Mouse (Mus musculus): ENCODE measurements at regions not wholly inside any gene's neighbourhood (a gene's known extent, or its start where the extent isn't known, plus 50 kb on each side); places are given as distances from the start of the nearest gene placed in this dataset.

DNA sequence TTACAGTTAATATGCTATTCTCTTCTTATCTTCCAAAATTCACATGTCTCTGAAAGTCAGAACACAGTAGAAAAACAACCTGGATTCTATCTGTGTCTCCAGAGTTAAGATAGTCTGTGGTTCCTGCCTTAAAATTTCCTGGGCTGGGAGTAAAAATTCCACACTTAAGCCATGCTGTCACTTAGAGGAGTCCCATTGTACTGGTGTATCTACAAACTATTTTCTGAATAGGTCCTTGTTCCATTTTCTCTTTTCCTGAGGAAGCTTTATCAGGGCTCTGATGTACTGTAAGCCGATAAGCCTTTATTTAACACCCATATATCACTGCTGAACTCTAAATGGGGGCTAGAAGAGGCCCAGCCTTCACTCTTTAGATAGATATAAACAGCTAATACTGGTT, 1171.1 kb downstream of the Efnb2 start:
- DNase-seq (ENCODE audit: extremely low spot score, low read depth, low spot score): no peak

DNA sequence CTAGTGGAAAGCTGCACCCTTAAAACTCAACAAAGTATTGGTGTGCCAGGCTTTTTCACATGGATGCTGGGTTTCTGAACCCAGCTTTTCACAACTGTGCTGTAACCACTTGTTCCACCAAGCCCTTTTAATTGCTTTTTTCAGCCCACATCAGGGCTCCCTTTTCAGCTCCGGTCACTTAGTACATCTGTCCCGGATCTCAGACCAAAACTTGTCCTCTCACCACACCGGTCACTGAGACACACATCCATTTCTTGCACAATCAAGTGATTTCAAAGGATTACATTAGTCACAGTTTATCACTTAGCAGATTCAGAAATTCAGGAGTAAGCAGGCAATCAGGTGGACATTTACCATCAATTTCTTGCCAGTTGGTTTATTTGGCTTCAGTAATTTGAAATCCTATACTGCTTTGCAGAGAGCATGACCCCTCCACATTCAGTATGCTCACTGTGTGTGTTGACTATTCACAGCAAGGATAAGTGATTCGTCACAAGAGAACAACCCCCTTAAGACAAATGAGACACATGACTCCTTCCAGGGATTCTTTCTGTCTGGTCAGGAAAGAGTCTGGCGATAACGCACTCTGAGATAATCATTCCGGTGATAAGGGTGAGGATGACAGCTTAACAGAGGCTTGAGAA, 1188.8 kb downstream of the Efnb2 start:
- no peak for DNase-seq (ENCODE audit: extremely low spot score, low read depth, low spot score)

DNA sequence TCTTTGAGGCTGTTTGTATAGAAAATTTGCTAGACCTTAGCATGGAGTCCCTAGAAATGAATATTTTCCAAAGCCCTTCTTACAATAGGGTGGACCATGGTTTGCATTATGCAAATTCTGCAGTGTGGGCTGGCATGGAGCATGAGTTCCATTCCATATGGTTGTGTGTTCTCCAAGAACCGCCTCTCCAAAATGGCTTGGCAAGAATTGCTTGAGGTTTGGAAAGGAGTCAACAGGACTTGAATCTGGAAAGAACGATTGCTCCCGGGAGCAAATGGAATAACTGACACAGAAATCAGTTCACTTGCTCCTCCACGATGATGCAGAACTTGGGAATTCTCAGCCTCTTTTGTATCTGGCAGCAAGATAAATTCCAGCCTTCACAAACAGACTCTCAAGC, 1191.8 kb downstream of the Efnb2 start:
- DNase-seq (ENCODE audit: extremely low spot score, low read depth, low spot score): no peak

DNA sequence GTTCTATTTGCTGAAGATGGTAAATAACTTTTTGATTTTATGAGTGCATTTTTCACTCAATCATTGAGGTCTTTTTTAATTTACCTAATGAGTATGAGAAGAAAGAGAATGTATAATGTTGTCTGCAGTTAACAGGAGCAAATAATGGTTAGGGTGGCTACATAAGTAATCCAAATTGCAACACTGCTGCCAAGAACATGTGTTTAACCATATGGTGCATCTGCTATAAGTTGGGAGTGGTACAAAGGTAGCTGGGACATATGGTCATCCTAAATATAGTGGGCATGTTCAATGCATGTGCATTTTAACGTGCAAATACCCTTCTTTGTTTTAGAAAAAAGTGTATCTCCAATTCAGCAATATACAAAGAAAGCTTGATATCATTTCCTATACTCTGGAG, 1198.2 kb downstream of the Efnb2 start:
- no peak for DNase-seq (ENCODE audit: extremely low spot score, low read depth, low spot score)

DNA sequence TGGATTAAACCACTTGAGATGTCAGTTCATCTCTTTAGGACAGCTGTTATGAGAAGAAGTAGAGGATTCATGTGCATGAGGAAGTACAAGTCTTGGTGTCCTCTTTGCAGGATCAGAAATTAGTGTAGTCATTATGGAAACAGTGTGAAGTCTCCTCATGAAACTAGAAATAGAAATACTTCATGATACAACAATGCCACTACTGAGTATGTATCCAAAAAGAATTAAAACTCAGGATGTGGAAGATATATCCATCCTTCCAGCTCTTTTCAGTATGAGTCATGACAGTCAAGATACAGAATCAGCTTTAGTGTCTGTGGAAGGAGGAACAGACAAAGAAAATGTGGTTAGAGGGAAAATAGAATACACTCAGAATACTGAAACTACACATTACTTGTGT, 1211.7 kb downstream of the Efnb2 start:
- no peak for DNase-seq (ENCODE audit: extremely low spot score, low read depth, low spot score)

DNA sequence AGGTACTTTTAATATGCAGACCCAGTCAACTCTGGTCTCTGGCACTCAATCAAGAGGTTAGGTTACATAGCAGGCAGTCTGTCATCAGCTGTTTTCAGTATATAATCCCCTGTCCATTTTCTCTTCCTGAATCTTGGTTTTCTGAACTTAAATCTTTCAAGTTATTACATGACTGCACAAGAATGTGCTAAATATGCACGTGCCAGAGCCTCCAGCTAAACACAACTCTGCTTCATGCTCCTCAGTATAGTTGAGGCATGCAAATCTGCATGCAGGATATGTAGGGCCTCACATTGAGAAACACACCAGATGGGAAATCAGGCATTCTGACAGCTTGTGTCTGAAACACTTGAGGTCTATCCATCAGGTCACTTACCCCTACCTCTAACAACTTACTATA, 1214.0 kb downstream of the Efnb2 start:
- DNase-seq (ENCODE audit: extremely low spot score, low read depth, low spot score): no peak

DNA sequence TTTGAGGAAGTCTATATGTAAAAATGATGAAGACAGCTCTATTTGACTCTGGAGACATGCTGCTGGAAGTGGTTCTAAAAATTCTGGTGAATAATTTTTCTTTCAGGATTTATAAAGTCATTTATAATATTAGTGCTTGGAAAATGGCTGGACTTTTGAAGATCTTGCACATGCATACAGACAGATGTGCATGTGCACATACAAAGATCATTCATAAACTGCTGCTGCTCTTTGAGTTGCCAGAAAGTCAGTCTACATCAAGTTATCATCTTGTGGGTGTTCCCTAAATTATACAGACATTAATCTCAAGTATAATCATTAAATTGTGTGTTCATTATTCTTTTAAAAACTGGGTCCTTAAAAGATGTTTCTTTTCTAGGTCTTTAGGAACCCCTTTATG, 1220.2 kb downstream of the Efnb2 start:
- no peak for DNase-seq (ENCODE audit: extremely low spot score, low read depth, low spot score)

DNA sequence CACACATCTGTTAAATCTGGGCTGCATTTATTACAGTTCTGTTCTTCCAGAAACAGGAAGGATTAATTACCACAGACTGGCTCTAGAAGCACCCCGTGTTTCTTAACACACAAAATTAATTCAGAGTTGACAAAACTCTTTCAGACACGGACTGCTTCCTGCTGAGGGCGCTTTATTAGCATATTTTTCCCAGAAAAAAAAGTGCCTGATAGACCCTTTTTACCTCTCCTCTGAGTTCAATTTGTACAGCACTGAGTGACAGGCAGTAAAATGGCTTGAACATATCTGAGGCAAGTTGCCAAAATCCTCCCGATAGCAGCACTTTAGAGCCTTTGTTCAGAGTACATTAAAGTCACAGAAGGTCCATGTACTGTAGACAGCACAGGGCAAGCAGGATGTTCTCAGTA, 1220.8 kb downstream of the Efnb2 start:
- peak; percentile 28 for DNase-seq (ENCODE audit: extremely low spot score, low read depth, low spot score)

DNA sequence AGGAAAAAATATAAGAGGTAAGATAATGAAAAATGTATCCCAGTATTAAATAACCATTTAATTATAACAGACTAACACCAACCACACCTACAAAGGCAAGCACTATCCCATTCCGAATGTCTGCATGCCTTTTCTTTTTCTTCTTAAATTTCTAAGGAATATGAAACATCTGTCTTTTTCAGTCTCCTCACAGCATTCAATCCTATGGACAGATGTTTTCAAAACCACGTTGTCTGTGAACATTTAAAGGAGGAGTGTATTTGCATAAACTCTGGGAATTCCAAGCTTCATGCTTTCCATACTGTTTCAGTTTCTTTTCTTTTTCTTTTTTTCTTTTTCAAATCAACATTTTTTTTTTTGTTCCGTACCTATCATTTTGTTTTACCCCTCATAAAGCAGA, 1221.2 kb downstream of the Efnb2 start:
- DNase-seq (ENCODE audit: extremely low spot score, low read depth, low spot score): no peak

DNA sequence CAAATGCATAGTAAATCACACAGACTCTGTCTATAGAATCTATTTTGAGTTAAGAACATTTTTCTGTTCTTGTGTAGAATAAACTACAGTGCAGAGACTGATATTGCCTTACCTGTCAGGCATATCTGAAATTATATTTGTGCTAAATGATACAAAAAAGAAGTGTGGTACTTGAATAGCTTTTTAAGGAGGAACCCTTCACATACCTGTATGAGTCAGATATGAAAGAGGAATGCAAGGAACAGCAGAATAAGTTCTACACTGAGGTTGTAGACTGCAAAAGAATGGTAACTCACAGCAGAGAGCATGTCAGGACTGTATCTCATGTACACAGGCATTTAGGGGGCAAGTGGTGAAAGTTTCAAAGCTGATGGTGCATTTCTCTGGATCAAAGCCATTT, 1230.6 kb downstream of the Efnb2 start:
- DNase-seq (ENCODE audit: extremely low spot score, low read depth, low spot score): no peak

DNA sequence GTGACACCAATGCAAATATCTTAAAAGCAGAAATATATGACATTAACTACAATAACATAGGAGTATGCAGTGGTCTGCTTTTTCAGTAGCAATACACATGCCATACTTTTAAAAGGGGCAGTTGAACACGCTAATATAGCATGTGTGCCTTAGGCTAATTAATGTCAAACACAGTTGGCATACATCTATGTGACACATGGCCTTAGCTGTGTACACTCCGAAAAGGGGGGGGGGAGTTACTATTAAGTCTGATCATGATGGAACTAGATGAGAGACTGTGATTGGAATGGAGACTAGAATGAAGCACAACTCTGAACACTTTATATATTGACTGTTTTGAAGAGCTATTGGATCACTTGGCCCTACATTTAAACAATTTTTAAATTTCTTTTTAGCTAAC, 1262.9 kb downstream of the Efnb2 start:
- DNase-seq (ENCODE audit: extremely low spot score, low read depth, low spot score): no peak

DNA sequence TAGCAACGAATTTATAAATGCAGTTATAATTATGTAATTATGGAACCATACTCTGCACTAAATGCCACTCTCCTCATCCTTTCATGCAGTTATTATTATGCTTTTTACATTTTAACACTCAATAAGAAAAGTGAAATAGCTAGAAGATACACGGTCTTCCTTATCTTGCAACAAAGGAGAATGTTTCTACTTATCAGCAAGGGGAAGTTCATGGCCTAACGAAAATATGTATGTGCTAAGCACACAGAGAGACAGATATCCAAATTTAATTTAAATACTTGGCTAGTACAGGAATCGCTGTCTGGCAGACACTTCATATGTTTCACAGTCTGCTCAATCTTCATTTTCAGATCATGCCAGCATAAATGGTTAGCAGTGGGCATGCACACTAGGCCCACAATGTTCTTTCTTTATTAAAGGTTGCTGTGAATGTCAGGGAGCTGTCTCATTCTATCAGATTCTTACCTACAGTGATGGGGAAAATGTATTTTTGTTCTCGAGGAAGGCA, 1263.6 kb downstream of the Efnb2 start:
- DNase-seq (ENCODE audit: extremely low spot score, low read depth, low spot score): no peak

Measured in hindlimb bud, embryonic 11.5 days (tissue).